ENCODE assay signal across 11 mouse cellular contexts in genomic region chr16:33755293-33755692, GRCm38 (mm10). TPM values are rescaled to one million over a fixed set of nuclear protein-coding genes. Genes with fewer than 3 reads are reported as not detected.
DNase-seq lines count a peak whose midpoint lies in the region; ATAC-seq and TF ChIP-seq lines count a peak whose summit lies in the region.
"Had no signal": no experiment of that assay in that cellular context is flagged by ENCODE, and none has a peak within 500 bp of the region (broad histone marks: within the 10 kb centered on the region; RNA-seq: fewer than 3 reads in every experiment).

No protein-coding gene starts in this region.

- ATAC-seq in midbrain, embryonic 14.5 days (ENCODE audit: low FRiP score, low TSS enrichment): no peak

- no peaks in the 10 kb centered on the region for H3K4me1 ChIP-seq in kidney, adult 2 months (ENCODE audit: control insufficient read depth, insufficient read depth, low read length)
- H3K4me1 ChIP-seq in thymus, adult 2 months (replicated peaks; ENCODE audit: control insufficient read depth, insufficient read depth, low read length): peaks cover 24% of the 10 kb centered on the region
- no peaks in the 10 kb centered on the region for H3K4me1 ChIP-seq in midbrain, embryonic 14.5 days (ENCODE audit: control insufficient read depth, insufficient read depth, low read length)

- H3K36me3 ChIP-seq in kidney, adult 2 months (ENCODE audit: control insufficient read depth, insufficient read depth, low read length): no peaks in the 10 kb centered on the region
- no peaks in the 10 kb centered on the region for H3K36me3 ChIP-seq in thymus, adult 2 months (ENCODE audit: control insufficient read depth, insufficient read depth, low read length)
- H3K36me3 ChIP-seq in midbrain, embryonic 14.5 days (ENCODE audit: control insufficient read depth, insufficient read depth, low read length): 0 out of 2 replicates have a peak, but pooled peaks cover 2% of the 10 kb centered on the region

- no peak overlapping the region for H3K9ac ChIP-seq in midbrain, embryonic 14.5 days (replicated peaks; ENCODE audit: low read length)
- H3K9ac ChIP-seq: heart, embryonic 15.5 days had no signal

- 65% methylated on average over 8 of the region's 8 CpGs for WGBS in kidney, adult 2 months
- 47% methylated on average over 8 of the region's 8 CpGs for WGBS in thymus, adult 2 months
- 67% methylated on average over 8 of the region's 8 CpGs for WGBS in midbrain, embryonic 14.5 days

- H3K9me3 ChIP-seq in midbrain, embryonic 14.5 days (ENCODE audit: control insufficient read depth, low read length): no peaks in the 10 kb centered on the region
- H3K9me3 ChIP-seq: heart, embryonic 15.5 days had no signal

- no peak overlapping the region for H3K27ac ChIP-seq in kidney, adult 2 months (ENCODE audit: insufficient read depth, low read depth, low read length)
- H3K27ac ChIP-seq in thymus, adult 2 months (ENCODE audit: control insufficient read depth, insufficient read depth, low read length): peak overlapping the region; percentile 30; the same call in 1 of the 2 replicates
- H3K27ac ChIP-seq in midbrain, embryonic 14.5 days (replicated peaks; ENCODE audit: low read depth, low read length): no peak overlapping the region
- H3K27ac ChIP-seq: heart, embryonic 15.5 days had no signal

- intact Hi-C loops in heart, postnatal 25 days (cut with DNase I): no loop called here

- TF ChIP-seq POLR2A in kidney, adult 2 months (IDR thresholded peaks at IDR 0.05; ENCODE audit: low read depth, low read length): no peak
- TF ChIP-seq POLR2A in thymus, adult 2 months (IDR thresholded peaks at IDR 0.05; ENCODE audit: control insufficient read depth, extremely low read depth, insufficient read depth, low read length, poor library complexity): no peak

- H3K4me3 ChIP-seq in kidney, adult 2 months (ENCODE audit: insufficient read depth, low read depth, low read length): no peak overlapping the region
- H3K4me3 ChIP-seq in thymus, adult 2 months (ENCODE audit: control insufficient read depth, insufficient read depth, low read length): peak overlapping the region; percentile 37
- H3K4me3 ChIP-seq in midbrain, embryonic 14.5 days (replicated peaks; ENCODE audit: low read depth, low read length): no peak overlapping the region
- H3K4me3 ChIP-seq: heart, embryonic 15.5 days had no signal

- DNase-seq in kidney, adult 2 months: peak; percentile 21
- DNase-seq in kidney, postnatal 10 days: no peak
- peak; percentile 27 for DNase-seq in thymus, adult 2 months
- DNase-seq in thymus, postnatal 10 days (ENCODE audit: low spot score in 2 of 2): no peak
- peak; percentile 53 for DNase-seq in liver
- no peak for DNase-seq in heart, adult 9 months (ENCODE audit: low spot score in 2 of 2)
- DNase-seq in heart, postnatal 25 days (ENCODE audit: low spot score): no peak
- no peak for DNase-seq in midbrain, embryonic 14.5 days
- DNase-seq: embryo, embryonic 11 days; lung, adult 2 months had no signal

- H3K27me3 ChIP-seq in kidney, adult 2 months (replicated peaks; ENCODE audit: control insufficient read depth, insufficient read depth, low read length): no peaks in the 10 kb centered on the region
- H3K27me3 ChIP-seq in thymus, adult 2 months (ENCODE audit: control insufficient read depth, insufficient read depth, low read length): no peaks in the 10 kb centered on the region
- H3K27me3 ChIP-seq in midbrain, embryonic 14.5 days (ENCODE audit: control insufficient read depth, insufficient read depth, low read length): no peaks in the 10 kb centered on the region
- H3K27me3 ChIP-seq: heart, embryonic 15.5 days had no signal

- no peak overlapping the region for H3K4me2 ChIP-seq in midbrain, embryonic 14.5 days (ENCODE audit: low read length)
- H3K4me2 ChIP-seq: heart, embryonic 15.5 days had no signal

- TF ChIP-seq CTCF in kidney, adult 2 months (conservative IDR thresholded peaks at IDR 0.05; ENCODE audit: insufficient read depth, insufficient read length, low read depth, low read length): no peak
- no peak for TF ChIP-seq CTCF in thymus, adult 2 months (IDR thresholded peaks at IDR 0.05; ENCODE audit: borderline replicate concordance, control insufficient read depth, extremely low read depth, insufficient read depth, low read length, poor library complexity)

RNA-seq across cellular contexts. Expression of gene Muc13, which starts 38.5 kb away (rescaled TPM):
- polyA plus RNA-seq in kidney, adult 2 months (2012; rRNA removed): 0.10 and 0.11 TPM in 2 replicates
- 5.0 and 5.5 TPM in 2 replicates for polyA plus RNA-seq in thymus, adult 2 months (2012; rRNA removed)
- total RNA-seq in heart, postnatal 25 days (2021): under 1 TPM in 1 of 2 experiments, not detected in 1; 0.10 TPM
- polyA plus RNA-seq in midbrain, embryonic 14.5 days (2014; fragmentation: Nextera tagmentation; extraction: Ambion mirVana): not detected in 2 replicates

Comparison
In these comparisons a context has a peak if more than half of its experiments do, and no peak if none do; other contexts are left out.
1. DNase-seq: peak in kidney, adult 2 months (single experiment), thymus, adult 2 months (single experiment) and liver (single experiment); none in kidney, postnatal 10 days (single experiment), thymus, postnatal 10 days (0 of 2), heart, adult 9 months (0 of 2), heart, postnatal 25 days (single experiment) and midbrain, embryonic 14.5 days (single experiment).